In genomic region chrX:19164151-19164550, GRCm38 (mm10) we compare ENCODE assay signal across 22 mouse cellular contexts.
A peak's percentile ranks its signal among the peaks of the same experiment; 100 is the strongest.
DNase-seq lines count a peak whose midpoint lies in the region; ATAC-seq and TF ChIP-seq lines count a peak whose summit lies in the region.
"Had no signal": no experiment of that assay in that cellular context is flagged by ENCODE, and none has a peak within 500 bp of the region (broad histone marks: within the 10 kb centered on the region; RNA-seq: fewer than 3 reads in every experiment).

No protein-coding gene starts in this region.

- TF ChIP-seq CTCF in gastrocnemius, adult 2 months (IDR thresholded peaks at IDR 0.05), result no peak
- no peak for TF ChIP-seq CTCF in C2C12 (IDR thresholded peaks at IDR 0.05; ENCODE audit: control insufficient read depth, insufficient read depth, insufficient read length)

- no peaks in the 10 kb centered on the region for H3K4me1 ChIP-seq in liver, embryonic 12.5 days
- H3K4me1 ChIP-seq: embryonic facial prominence, embryonic 13.5 days; heart, embryonic 13.5 days had no signal

- peaks cover 89% of the 10 kb centered on the region for H3K79me2 ChIP-seq in C2C12 (ENCODE audit: control insufficient read depth, insufficient read depth)

- no peak for DNase-seq in gastrocnemius, adult 2 months
- DNase-seq in gastrocnemius, postnatal 4 days (ENCODE audit: low spot score in 2 of 2), result no peak
- peak; percentile 0 for DNase-seq in embryo, embryonic 9.5 days (ENCODE audit: extremely low spot score)
- DNase-seq in forelimb bud, embryonic 11.5 days (ENCODE audit: low read depth, low spot score), result peak; percentile 5
- no peak for DNase-seq in frontal cortex, postnatal 10 days (ENCODE audit: low spot score in 2 of 2)
- no peak for DNase-seq in layer of hippocampus, postnatal 14 days (ENCODE audit: low spot score in 2 of 2)
- DNase-seq: adrenal gland, adult 8-10 months; adrenal gland, postnatal 36 days; cerebellum, adult 11 months; cerebellum, adult 8-10 months; cerebellum, postnatal 14 days; gastrocnemius, postnatal 25 days; heart, adult 11 months; heart, postnatal 36 days; kidney, adult 11 months had no signal

- peaks cover 68% of the 10 kb centered on the region for H3K36me3 ChIP-seq in C2C12 (ENCODE audit: control insufficient read depth, insufficient read depth)
- H3K36me3 ChIP-seq in liver, embryonic 12.5 days, result no peaks in the 10 kb centered on the region
- H3K36me3 ChIP-seq: embryonic facial prominence, embryonic 13.5 days; heart, embryonic 13.5 days had no signal

- H3K9ac ChIP-seq in liver, embryonic 12.5 days, result no peak overlapping the region
- H3K9ac ChIP-seq: embryonic facial prominence, embryonic 13.5 days; heart, embryonic 13.5 days had no signal

- WGBS in liver, embryonic 12.5 days (ENCODE audit: insufficient replicate concordance), result 78% methylated on average over 5 of the region's 5 CpGs

- peaks cover 84% of the 10 kb centered on the region for H3K79me3 ChIP-seq in C2C12 (ENCODE audit: low read depth)

- H3K9me3 ChIP-seq in liver, embryonic 12.5 days (replicated peaks), result no peaks in the 10 kb centered on the region
- H3K9me3 ChIP-seq: embryonic facial prominence, embryonic 13.5 days; heart, embryonic 13.5 days had no signal

- ATAC-seq in liver, embryonic 12.5 days, result no peak
- ATAC-seq: forebrain, embryonic 14.5 days; hindbrain, embryonic 16.5 days; inflammation-experienced regulatory T-cells, adult 6 months had no signal

- intact Hi-C loops in gastrocnemius, adult 2 months (cut with DNase I), result no loop called here

- H3K4me3 ChIP-seq in gastrocnemius, adult 2 months, result no peak overlapping the region
- peak overlapping the region; percentile 57 for H3K4me3 ChIP-seq in C2C12 (ENCODE audit: insufficient read depth, poor library complexity, severe bottlenecking)
- no peak overlapping the region for H3K4me3 ChIP-seq in liver, embryonic 12.5 days
- H3K4me3 ChIP-seq: embryonic facial prominence, embryonic 13.5 days; heart, embryonic 13.5 days had no signal

- H3K27me3 ChIP-seq in C2C12 (ENCODE audit: control insufficient read depth, insufficient read depth, insufficient read length), result no peaks in the 10 kb centered on the region
- no peaks in the 10 kb centered on the region for H3K27me3 ChIP-seq in liver, embryonic 12.5 days (replicated peaks)
- H3K27me3 ChIP-seq: embryonic facial prominence, embryonic 13.5 days; heart, embryonic 13.5 days had no signal

- no peak overlapping the region for H3K4me2 ChIP-seq in liver, embryonic 12.5 days
- H3K4me2 ChIP-seq: embryonic facial prominence, embryonic 13.5 days; heart, embryonic 13.5 days had no signal

- peak overlapping the region; percentile 24; the same call in 1 of the 2 replicates for H3K27ac ChIP-seq in gastrocnemius, adult 2 months
- H3K27ac ChIP-seq in liver, embryonic 12.5 days, result no peak overlapping the region
- H3K27ac ChIP-seq: embryonic facial prominence, embryonic 13.5 days; heart, embryonic 13.5 days had no signal

- H3ac ChIP-seq in C2C12 (ENCODE audit: control insufficient read depth, insufficient read length, low read depth), result peak overlapping the region; percentile 3

TF ChIP-seq in C2C12, 6 proteins besides CTCF, POLR2A, EP300 and RAD21:
- TF ChIP-seq MYOD1 (IDR thresholded peaks at IDR 0.05; ENCODE audit: control insufficient read depth, insufficient read length, low read depth) (no peak), USF1 (IDR thresholded peaks at IDR 0.05; ENCODE audit: low read depth) (no peak), MYOG (IDR thresholded peaks at IDR 0.05; ENCODE audit: control insufficient read depth, extremely low read depth, insufficient read length) (no peak), CEBPB (IDR thresholded peaks at IDR 0.05; ENCODE audit: low read depth) (no peak), MAX (IDR thresholded peaks at IDR 0.05) (no peak), FOSL1 (IDR thresholded peaks at IDR 0.05; ENCODE audit: insufficient read depth, low read length, poor library complexity, severe bottlenecking) (no peak)
TF ChIP-seq in C2C12: peak in this region for 0.

Comparison
In these comparisons a context has a peak if more than half of its experiments do, and no peak if none do; other contexts are left out.
1. DNase-seq: peak in embryo, embryonic 9.5 days (single experiment) and forelimb bud, embryonic 11.5 days (single experiment); none in gastrocnemius, adult 2 months (single experiment), gastrocnemius, postnatal 4 days (0 of 2), frontal cortex, postnatal 10 days (0 of 2) and layer of hippocampus, postnatal 14 days (0 of 2).